Mouse (Mus musculus): ENCODE results near the gene Dusp1.

DNA sequence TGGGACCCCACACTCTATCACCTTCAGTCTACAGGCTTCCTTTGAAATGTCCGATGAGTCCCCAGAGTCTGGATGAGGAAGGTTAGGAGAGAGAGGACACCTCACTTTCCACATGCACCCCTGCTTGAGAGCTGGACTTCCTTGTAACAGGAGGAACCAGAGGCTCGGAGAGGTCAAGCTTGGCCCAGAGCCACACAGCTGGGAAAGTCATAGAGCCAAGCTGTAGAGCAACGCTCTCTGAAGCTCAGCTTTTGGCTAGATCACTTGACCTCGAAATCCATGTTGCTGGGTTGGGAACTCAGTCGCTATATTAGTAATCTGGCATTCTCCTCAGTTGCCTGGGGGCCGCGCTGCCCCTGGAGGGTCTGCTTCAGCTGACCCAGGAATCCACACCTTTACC lies 14.9 kb upstream of the Dusp1 start:
- no peak for TF ChIP-seq POLR2A (IDR thresholded peaks at IDR 0.05; ENCODE audit: control insufficient read depth, low read depth, low read length)
- TF ChIP-seq CTCF (IDR thresholded peaks at IDR 0.05; ENCODE audit: control insufficient read depth, insufficient read depth, insufficient replicate concordance, low read depth, low read length): no peak
